Mouse (Mus musculus) cortical plate, adult 2 months (tissue): ENCODE measurements around the gene Tesmin.
A peak's percentile ranks its signal among the peaks of the same experiment; 100 is the strongest.

Experiments used
- CTCF ChIP-seq: fragments of 200-500 bp; IDR thresholded peaks from 2 replicates; pipeline ENCODE4 v1.5.1; 2011; ENCODE audit warnings: mild to moderate bottlenecking, control low read depth, low read length; ENCODE audit not compliant: insufficient read depth; ENCODE audit errors: extremely low read depth
- POLR2A ChIP-seq: fragments of 200-500 bp; IDR thresholded peaks from 2 replicates; pipeline ENCODE4 v1.6.1; 2011; ENCODE audit warnings: mild to moderate bottlenecking, low read length, control low read depth; ENCODE audit not compliant: insufficient read depth; ENCODE audit errors: extremely low read depth

- no peak for TF ChIP-seq POLR2A
- 0 out of 2 replicates have a peak, but pooled peaks have one; percentile 1 for TF ChIP-seq CTCF
These were observed 28.6 kb upstream of the Tesmin start for GRCm38 (mm10) chr19:3359841-3360588.
